Mouse (Mus musculus) T-cell, adult 2 months (primary cell): ENCODE results near the gene Gnai2.

Source experiments
- DNase-seq: peaks from one replicate; pipeline ENCODE4 v3.0.0; 2022; ENCODE audit warnings: low spot score

Gnai2 gene

DNA sequence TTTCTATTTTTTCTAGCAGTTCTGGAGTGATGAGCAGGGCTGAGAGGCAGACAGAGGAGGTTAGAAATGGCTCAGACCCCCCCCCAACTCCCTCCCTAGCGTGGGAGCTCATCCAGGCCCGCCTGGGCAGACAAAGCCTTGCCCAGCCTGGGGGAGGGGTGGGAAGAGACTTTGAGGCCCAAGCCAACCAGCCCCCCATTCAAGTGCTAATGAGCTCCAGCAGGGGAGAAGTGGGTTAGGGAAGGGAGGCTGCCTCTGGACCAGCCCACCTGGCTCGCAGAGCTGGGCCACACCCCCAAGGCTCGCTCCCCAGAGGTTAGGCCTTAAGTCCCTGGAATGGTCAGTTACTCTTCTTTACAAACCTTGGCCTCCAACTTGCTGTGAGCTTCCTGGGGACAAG is 4.6 kb downstream of the Gnai2 start:
- no peak for DNase-seq

DNA sequence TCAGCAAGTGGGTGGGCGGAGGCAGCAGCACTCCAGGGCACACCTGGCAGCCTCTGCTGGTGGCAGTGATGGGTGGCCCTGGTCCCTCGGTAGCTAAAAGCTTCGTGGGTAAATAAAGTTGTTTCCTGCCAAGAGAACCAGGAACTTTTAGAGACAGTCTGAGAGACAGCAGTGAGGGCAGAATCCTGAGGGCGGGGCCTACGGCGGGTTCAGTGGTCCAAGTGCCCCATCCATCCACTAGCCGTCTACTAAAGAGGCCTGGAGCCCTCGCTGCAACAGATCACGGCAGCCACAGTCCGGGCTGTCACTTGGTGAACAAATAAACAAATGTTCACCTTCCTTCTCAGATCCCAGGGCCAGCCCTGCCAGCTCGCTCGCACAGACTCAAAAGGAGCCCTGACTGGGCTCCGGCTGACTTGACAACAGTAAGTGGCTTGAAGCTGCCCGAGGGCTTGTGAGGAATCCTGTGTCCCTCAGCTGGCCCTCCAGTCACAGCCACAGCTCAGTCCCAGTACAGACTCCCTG is 5.2 kb downstream of the Gnai2 start:
- peak; percentile 62 for DNase-seq

DNA sequence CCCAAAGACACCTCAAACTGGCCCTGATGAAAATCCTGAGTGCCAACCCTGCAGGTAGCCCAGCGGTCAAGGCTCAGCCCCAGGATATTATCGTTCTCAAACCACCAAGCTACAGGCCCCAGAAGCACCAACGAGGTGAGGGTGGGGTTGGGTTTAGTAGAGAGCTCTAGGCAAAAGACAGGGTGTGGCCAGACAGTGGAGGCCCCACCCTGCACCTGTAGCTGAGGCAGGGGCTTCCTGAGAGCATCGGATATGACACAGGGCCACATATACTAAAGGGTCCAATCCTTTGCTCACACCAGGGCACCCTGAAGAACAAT is 5.8 kb downstream of the Gnai2 start:
- no peak for DNase-seq

DNA sequence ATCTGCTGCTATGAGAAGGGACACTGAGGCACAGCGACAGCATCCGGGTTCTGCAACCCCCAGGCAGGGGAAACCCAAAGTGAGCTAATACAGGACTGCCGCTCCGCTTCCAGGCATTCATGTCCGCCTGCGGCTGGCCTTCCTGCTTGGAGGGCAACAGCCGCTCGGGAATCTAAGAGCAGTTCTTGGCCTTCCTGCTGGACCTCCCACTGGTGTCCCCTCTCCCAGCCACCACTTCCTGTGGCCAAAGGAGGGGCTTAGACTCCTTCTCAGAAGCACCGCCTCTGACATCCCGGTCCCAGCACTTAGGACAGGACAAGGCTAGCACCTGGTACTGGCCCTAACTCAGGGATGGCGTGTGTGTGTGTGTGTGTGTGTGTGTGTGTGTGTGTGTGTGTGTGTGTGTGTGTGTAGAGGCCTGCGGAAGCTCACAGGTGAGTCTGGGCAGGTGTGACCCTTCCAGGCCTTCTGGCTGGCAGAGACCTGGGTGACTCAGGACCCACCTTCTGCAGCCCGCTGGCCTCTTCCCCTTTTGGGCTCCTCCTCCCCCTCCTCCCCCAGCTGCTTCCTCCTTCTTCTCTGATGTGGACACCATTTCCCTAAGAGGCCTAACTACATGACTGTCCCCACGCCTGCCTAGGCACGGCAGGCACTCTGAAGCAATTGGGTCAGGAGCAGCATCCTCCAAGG is 6.3 kb downstream of the Gnai2 start:
- DNase-seq: no peak

DNA sequence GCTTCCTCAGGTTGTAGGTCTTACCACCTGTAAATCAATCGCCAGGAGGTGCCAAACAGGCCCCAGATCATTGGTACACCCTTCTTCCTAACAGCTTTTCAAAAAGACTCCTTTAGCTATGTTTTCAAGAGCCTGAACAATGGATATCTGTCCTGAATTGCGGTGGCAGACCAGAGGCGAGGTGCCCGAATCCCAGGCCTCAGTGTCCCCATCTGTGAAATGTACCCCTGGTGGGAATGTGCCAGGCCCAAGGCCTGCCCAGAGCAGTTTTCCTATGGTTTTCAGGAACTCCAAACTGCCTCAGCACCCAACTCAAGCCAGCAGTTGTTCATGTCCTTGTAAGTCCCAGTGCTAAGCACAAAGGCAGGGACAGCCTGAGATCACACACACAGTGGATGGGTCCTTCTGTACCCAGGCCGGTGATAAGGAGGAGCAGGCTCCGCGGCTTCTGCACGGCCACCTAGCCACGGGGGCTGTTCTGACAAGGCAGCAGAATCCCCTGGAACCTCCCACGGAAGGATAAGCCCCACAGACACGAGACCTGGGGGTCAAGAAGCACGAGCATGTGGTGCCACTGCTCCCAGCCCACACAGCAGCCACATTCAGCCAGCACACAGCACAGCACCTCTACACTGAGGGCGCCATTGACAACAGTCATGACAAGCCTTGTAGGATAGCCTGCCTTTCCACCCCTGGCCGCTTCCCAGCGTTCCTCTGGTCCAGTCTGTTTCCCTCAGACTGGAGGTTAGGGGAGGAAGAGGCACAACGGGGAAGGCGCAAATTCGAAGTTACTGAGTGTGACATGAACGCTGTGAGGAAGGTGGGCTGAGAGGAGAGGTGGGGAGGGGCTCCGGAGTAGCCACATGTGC is 7.5 kb downstream of the Gnai2 start:
- DNase-seq: no peak

DNA sequence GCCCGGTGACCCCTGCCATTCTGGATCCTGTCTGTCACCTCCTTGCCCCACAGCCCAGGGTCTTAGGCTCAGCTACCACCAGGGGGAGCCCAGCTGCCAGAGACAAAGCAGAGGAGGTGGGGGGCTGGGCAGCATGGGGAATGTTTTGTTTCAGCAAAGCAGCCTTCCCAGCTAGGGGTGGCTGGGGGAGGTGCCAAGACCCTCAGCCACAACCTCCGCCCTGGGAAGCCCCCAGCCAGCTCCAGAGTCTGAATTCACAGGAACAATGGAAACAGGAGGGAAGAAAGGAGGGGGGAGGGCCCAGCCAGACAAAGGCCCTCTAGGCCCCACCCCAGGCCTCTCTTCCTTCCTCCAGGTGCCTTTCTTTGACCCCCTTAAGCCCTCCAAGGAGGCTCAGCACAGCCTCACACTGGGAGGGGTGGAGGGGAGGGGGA is 8.3 kb downstream of the Gnai2 start:
- DNase-seq: peak; percentile 78

DNA sequence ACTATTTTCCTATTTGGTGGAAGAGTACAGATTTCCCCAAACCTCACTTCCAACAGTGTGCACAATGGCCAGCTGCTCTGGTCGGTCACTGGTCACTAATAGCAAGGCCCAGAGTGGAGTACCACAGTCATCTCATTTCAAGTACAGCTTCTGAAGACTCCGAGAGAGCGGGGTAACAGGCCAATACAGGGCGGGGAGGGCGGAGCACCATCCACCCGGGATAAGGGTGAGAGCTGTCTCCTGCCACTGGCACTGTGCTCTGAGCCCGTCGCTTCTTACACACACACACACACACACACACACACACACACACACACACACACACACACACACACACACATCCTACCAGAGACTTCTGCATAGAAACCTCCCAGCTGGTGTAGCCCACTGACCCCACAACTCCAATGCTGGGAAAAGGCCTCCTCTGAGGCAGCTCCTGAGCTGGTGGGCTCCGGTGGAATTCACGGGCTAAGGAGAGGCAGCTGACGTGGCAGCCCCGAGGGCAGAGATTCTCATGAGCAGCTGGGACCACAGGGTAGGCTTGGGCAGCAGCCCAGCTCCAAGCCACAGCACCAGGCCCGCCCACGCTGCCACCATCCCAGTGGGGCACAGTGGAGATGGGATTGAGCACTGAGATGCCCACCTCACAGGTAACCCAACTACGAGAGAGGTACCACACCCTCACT is 8.9 kb downstream of the Gnai2 start:
- DNase-seq: no peak

DNA sequence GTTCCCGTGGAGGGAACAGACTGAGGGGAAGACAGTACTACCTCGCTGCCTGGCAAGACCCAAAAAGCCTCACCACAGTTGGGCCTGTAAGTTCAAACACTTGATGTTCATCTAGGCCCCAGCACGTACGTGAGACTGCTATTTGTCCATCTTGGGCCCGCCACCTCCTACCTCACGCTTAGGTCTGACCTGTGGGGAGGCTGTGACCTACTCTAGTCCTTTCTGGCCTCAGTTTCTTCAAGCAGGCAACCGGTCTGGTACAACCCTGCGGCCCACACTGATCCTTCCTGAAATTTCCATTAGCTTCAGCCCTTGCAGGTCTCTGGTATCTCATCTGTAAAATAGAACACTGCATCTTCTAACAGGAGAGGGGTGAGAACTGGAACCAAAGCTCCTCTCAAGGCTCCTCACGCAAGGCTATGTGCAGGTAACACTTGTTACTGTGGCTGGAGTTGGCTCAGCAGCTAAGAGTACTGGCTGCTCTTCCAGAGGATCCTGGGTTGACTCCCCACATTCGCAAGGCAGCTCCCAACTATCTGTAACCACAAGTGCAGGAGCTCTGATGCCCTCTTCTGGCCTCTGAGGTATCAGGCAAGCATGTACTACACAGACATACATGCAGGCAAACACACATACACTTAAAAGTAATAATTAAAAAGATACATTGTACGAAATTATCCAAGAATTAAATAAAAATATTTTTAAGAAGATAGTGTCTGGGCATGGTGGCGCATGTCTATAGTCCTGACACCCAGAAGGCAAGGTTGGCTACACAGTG is 9.6 kb downstream of the Gnai2 start:
- no peak for DNase-seq

DNA sequence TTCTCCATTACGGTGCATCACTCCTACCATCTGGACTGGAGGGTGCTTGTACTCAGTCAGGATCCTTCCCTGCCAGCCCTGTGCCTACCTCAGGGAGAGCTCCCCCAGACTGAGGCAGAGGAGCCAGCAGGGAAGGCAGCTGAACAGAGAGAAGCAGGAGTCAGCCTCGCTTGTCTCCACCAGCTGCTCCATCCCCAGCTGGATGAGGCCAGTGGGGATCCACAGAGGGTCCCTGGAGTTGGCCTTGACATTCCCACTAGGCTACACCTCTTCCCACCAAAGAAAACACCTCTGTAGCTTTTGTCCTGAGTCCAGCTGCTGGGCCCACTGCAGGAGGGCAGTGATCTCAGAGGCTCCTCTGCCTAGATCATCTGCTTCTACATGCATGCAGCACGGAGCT is 10.2 kb downstream of the Gnai2 start:
- no peak for DNase-seq

DNA sequence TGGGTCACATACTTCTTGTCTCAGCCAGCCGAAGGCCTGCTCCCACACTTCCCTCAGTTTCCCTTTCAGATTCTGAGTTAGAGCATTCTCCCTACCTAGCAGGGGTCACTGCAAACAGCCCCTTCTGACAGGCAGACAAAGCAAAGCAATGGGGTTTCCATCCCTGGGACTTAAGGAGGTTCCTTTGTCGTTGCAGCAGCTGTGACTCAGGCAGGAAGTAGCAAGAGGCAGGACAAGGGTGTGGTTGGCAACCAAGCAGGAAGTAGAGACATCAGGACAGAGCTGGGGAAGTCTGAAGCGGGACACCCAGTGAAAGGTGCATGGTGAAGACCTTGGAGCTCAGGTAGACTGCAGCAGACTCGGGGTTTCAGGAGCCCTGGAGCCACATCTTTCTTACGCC is 10.6 kb downstream of the Gnai2 start:
- DNase-seq: peak; percentile 72

DNA sequence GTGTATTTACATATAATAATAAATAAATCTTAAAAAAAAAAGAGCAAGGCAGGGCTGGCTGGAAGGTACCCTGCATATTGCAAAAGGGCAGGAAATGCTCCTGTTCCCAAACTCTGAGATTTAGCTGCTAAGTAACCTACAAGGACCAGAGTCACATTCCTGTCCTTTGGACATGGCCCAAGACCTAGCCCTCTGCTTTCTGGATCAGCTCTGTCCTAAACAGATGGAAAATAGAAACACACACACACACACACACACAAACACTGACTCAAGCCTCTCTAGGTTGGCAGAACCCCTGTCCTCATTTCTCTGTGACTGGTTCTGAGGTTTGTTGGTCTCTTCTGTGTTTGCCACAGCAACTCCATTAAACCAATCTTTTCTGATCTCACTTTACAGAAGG is 14.2 kb downstream of the Gnai2 start:
- DNase-seq: no peak

DNA sequence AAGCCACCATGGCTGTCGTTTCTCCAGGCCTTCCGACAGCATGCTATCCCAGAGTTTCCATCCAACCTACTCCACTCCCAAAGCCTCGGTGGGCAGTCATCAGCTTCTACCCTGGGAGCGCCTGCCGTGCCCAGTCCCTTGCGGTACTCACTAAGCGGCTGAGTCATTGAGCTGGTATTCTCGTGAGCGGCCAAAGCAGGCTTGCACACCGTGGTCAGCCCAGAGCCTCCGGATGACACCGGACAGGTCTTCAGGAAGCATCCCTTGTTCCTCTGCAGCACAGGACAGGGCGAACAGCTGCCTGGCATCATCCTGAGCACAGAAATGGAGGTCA is 15.7 kb downstream of the Gnai2 start:
- DNase-seq: no peak

DNA sequence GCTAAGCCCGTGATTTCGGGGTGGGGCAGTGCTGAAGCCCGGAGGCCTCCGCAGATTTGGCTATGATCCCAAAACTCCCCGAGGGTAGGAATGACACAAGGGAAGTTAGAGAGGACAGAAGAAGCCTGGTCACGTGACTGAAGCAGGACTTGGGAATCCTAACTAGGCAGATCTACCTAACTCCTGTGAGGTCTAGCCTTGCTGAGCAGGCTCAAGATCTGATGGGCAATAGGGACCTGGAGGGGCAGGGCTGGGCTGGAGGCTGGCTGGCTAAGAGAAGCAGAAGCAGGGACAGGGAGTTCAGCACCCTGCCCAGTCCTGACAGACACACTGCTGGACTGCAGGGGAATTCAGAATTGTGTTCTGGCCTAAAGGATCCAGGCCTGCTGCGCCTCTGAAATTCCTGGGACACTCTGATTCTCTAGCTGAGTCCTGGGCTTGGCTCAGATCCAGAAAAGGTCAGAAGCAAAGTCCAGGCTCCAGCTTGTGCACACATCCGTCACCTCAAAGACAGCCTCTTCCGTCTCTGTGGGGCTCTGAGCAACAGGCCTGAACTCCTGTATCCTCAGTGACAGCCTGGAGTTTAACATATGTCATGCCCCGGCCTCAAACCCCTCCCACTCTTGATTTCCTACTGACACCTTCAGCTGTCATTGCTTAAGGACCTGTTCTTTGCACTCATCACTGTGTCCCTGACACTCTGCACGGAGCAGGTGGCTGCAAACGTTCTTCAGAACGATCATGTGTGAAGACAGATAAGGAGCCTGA is 16.2 kb downstream of the Gnai2 start:
- no peak for DNase-seq

DNA sequence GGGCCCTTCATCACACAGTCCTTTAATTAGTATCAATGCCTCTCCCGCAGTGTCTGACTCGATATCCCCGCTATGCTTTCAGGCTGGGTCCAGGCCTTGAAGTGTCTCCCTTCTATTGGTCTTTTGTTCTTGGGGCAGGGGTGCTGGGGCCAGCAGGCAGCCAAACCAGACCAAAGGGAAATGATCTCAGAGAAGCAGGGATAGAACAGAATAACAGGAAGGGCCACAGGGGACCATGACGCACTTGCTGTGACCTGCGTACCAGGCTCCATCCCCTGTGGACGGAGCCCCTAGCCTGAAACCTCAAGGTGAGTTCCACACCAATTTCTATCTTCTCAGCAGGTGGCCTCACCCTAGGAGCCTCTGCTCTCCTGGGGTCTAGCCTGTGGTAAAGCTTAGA is 17.1 kb downstream of the Gnai2 start:
- DNase-seq: no peak

DNA sequence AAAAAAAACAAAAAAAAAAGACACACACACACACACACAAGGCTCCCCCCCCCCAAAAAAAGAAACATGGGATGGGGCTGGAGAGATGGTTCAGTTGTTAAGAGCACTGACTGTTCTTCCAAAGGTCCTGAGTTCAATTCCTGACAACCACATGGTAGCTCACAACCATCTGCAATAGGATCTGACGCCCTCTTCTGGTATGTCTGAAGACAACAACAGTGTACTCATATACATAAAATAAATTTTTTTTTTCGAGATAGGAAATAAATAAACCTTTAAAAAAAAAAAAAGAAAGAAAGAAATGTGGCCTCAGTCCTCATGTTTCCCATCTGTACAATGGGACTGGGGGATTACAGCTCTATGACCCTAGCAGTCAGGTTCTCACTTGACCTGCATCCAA is 17.7 kb downstream of the Gnai2 start:
- DNase-seq: no peak

DNA sequence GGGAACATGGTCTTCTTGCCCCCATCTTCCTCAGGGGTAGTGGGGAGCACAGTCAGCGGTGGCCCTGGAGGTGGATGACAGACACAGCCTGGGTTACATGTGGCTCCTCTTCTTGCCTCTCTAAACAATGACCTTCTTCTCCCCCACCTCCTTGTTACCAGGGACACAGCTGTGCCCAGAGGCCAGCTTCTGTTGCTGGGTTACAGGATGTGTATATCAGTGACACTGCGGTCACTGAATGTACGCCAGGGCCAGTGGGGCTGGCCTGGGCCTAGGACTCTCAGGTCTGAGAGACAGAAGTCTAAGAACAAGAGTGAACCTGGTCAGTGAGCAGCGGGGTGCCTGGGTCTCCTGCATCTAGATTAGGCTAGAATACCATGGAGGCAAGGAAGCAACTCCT is 20.1 kb downstream of the Gnai2 start:
- DNase-seq: no peak

DNA sequence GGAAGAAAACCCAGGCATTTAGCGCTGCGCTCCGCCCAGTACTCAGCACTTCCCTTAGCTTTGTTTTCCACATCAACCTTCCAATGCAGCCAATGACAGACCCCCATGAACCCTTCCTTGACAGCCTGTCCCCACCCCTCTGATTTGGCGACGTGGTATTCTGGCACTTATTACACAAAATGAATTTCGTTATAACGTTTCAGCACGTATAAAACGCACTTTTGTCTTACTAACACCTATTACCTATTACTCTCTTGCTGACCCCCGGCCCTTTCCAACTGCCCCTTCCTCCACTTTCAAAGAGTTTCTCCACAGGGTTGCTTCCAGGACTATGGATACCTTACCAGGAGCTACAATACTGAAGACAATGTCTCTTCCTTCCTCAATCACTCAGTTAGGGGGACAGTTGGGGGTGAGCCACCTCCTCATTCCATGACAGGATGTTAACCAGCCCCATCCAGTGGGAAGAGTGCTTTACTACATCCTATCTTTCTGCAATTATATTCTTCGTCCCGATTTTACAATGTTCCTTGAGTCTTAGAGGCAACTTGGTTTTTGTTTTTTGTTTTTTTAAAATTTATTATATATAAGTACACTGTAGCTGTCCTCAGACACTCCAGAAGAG is 22.1 kb downstream of the Gnai2 start:
- no peak for DNase-seq

DNA sequence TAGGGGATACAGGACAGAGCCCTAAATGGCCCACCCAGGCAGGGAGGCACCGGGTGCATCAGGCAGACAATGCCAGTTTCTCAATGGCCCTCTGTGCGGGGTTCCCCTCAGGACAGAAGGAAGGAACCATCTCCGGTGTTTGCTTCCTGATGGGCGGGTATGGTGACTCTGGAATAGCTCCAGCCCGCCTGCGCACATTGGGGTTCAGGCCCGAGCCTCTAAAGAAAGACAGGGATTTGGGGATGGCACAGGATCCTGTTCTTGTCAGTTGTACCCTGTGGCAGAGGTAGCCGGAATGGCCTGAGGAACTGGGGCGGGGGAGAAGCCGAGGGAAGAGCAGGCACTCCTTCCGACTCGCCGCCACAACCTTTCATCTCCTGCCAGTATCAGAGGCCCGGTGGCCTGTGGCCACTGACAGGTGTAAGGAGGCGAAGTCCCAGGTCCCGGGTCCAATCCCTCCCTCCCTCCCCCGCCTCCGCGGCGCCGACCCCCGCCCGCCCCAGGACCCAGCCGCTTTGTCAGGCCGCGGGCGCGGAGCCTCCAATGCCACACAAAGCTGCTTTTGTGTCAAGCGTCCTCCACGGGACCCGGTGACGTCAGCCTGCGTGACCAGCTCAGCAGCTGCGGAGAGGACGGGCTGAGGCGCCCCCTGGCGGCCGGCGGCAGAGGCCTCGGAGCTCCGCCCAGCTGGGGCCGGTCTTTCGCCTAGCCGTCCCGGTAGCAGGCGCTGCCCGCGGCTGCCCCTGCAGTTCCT is 22.8 kb downstream of the Gnai2 start:
- DNase-seq: peak; percentile 96

DNA sequence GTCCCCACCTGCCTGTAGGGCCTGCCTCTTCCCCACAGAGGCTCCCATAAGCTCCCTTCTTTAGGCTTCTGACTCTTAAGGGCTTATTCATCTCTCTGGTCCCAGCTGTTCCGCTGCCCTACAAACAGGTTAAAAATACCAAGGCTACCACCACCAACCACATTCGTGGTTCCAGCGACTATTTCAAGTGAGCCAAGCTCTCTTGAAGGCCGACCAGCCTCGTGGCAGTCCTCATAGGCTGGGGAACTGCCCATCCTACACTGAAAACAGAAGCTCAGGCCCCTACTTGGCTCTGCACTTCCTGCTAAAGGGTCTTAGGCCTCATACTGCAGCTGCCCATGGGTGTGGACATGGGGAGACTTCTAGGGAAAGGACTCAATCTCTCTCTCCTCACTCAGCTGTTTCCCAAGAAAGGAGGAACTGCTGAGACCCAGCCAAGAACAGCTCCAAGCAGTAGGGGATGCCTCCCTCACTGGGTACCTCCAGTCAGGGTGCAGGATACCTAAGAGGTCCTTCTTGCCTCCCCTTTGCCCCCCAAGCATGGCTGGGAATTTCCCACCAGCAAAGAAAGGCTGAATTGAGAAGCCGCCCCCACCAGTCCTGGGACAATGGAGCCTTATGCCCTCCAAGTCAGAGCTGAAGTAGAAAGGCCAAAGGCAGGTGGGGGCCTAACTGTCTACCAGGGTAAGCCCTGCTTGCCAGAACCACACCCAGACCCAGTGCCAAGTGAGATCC is 23.5 kb downstream of the Gnai2 start:
- no peak for DNase-seq

DNA sequence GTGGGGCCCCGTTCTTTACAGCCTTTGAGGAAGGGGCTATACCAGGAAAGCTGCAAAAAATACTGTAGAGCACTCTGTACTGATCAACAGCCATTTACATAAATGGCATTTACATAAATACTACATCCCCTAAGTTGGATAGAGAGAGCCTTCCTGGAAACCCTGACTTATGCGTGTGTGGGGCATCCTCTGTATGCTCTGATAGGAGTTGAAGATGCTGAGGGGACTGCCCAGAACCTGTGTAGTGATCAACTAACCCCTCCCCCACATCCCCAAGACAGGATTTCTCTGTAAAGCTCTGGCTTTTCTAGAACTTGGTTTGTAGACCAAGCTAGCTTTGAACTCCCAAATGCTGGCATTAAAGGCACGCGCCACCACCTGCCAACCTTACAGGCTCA is 25.7 kb downstream of the Gnai2 start:
- DNase-seq: no peak
